Mouse (Mus musculus) gastrocnemius, adult 18-20 months (tissue): ENCODE results near the gene Ptgds. TPM values are rescaled to one million over a fixed set of nuclear protein-coding genes. Genes with fewer than 3 reads are reported as not detected.
A peak's percentile ranks its signal among the peaks of the same experiment; 100 is the strongest.

Experiments
- DNase-seq: peaks from one replicate; pipeline ENCODE4 v3.0.0; 2021; ENCODE audit warnings: low spot score
- long read RNA-seq, 2 experiments: library from polyadenylated mRNA; stranded (forward); transcript quantifications; one replicate each; pipeline ENCODE4 v2.0.0; 2021
- total RNA-seq, 2 experiments: library from RNA; stranded (reverse); gene quantifications; 2 replicates each; pipeline ENCODE4 v1.2.3; 2021

Gene Ptgds
- not detected for total RNA-seq
- long read RNA-seq, experiment 1, result 0 reads
- long read RNA-seq, experiment 2, result 0 reads

- DNase-seq, result no peak
These were observed at the start of gene Ptgds for GRCm38 (mm10) chr2:25469969-25470368. Gene Ptgds (minus strand): TSS chr2:25470046.

- no peak for DNase-seq
These were observed 40.1 kb upstream of the Ptgds start for GRCm38 (mm10) chr2:25509912-25510311.

- DNase-seq, result no peak
These were observed 37.1 kb upstream of the Ptgds start for GRCm38 (mm10) chr2:25506964-25507363.

- no peak for DNase-seq
These were observed 36.0 kb upstream of the Ptgds start for GRCm38 (mm10) chr2:25505860-25506259.

- DNase-seq, result no peak
These were observed 35.2 kb upstream of the Ptgds start for GRCm38 (mm10) chr2:25505000-25505399.

GRCm38 (mm10) chr2:25504538-25504937 is 34.7 kb upstream of the Ptgds start:
- no peak for DNase-seq

GRCm38 (mm10) chr2:25502726-25503125 is 32.9 kb upstream of the Ptgds start:
- no peak for DNase-seq

- no peak for DNase-seq
These were observed 32.0 kb upstream of the Ptgds start, which contains the start of gene C8g for GRCm38 (mm10) chr2:25501593-25502486. Gene C8g (minus strand): TSS chr2:25501719.

GRCm38 (mm10) chr2:25500576-25501405 is 30.9 kb upstream of the Ptgds start, which contains the start of gene Fbxw5:
Gene Fbxw5 (plus strand): TSS chr2:25500750.
- peak; percentile 87 for DNase-seq

- no peak for DNase-seq
These were observed 30.3 kb upstream of the Ptgds start for GRCm38 (mm10) chr2:25500071-25500575.

GRCm38 (mm10) chr2:25498622-25499478 is 29.0 kb upstream of the Ptgds start:
- peak; percentile 26 for DNase-seq

GRCm38 (mm10) chr2:25497846-25498575 is 28.2 kb upstream of the Ptgds start:
- DNase-seq, result no peak

GRCm38 (mm10) chr2:25496462-25496861 is 26.6 kb upstream of the Ptgds start:
- no peak for DNase-seq

GRCm38 (mm10) chr2:25493476-25493961 is 23.7 kb upstream of the Ptgds start, which contains the start of gene Lcn12:
Gene Lcn12 (minus strand): TSS chr2:25493911.
- no peak for DNase-seq

GRCm38 (mm10) chr2:25492988-25493387 is 23.1 kb upstream of the Ptgds start:
- no peak for DNase-seq

- DNase-seq, result no peak
These were observed 18.8 kb upstream of the Ptgds start for GRCm38 (mm10) chr2:25488671-25489068.

GRCm38 (mm10) chr2:25487965-25488670 is 18.3 kb upstream of the Ptgds start:
- DNase-seq, result no peak

- peak; percentile 34 for DNase-seq
These were observed 15.2 kb upstream of the Ptgds start for GRCm38 (mm10) chr2:25484901-25485647.

GRCm38 (mm10) chr2:25482969-25483368 is 13.1 kb upstream of the Ptgds start:
- DNase-seq, result no peak
